Mouse (Mus musculus) lung, postnatal 10 days (tissue): ENCODE results near the gene Atp2a3.

Experiments used
- DNase-seq: peaks from one replicate; pipeline ENCODE4 v3.0.0; 2021

Gene Atp2a3

DNA sequence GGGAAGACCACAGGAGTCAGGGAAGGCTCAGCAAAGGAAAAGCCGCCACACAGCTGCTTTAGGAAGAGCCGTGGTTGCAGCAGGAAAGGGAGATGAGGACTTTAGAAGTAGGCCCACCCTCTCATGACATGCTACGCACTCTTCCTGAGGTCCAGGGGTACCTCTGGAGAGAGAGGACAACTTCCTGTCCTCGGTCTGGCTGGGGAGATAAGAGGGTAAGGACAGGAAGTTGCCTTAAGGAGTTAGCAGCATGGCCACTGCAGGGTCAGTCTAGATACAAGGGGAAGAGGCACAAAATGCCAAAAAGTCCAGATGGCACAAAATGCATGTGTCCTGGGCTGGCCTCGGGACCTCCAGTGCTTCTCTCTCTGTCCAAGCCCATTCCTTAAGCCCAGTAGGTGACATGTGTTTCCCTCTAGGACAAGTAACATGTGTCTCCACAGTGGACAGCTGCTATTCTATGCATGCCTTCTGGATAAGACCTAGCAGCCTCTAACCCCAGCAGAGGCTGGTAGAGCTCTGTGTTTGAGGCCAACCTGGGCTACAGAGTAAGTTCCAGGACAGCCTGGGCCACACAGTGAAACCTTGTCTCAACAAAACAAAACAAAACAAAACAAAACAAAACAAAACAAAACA, 5.5 kb upstream of the Atp2a3 start:
- peak; percentile 63 for DNase-seq

GRCm38 (mm10) chr11:72957318-72957717, 3.7 kb upstream of the Atp2a3 start:
- no peak for DNase-seq

- no peak for DNase-seq
These were observed 867 bp upstream of the Atp2a3 start for GRCm38 (mm10) chr11:72959924-72960679.

DNA sequence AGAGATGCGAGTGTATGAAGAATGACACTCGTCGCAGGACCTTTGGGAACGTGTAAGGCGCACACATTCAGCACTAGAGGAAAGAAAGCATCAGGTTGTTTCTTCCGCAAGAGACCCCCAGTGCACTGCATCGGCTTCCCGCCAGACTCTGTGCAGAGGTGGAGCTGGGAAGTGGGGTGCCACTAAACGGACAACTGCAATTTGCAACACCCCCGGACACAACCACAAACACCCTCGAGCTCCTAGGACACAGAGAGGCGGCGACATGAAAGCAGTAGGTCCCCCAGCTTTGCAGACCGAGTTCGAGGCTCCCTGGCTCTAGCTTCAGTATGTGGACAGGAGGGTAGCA, 272 bp upstream of the Atp2a3 start:
- no peak for DNase-seq

DNA sequence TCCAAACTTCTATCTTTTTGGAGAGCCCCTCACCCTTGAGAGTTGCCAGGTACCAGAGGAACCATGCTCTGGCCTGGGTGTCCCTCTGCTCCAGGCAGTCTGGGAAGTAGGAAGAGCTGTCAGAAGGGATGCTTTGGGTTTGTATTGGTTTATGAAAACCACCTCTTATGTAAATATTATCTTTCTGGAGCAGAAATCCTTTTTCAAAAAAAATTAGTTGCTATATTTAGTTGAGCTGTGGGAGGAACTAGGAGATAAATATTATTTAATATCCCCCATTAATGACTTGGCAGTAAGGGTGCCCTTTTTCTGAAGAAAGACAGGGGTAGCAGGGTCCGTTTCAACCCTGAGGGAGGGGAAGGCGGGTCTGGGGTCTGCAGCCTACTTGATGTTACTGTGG, 1.4 kb downstream of the Atp2a3 start:
- DNase-seq: no peak

DNA sequence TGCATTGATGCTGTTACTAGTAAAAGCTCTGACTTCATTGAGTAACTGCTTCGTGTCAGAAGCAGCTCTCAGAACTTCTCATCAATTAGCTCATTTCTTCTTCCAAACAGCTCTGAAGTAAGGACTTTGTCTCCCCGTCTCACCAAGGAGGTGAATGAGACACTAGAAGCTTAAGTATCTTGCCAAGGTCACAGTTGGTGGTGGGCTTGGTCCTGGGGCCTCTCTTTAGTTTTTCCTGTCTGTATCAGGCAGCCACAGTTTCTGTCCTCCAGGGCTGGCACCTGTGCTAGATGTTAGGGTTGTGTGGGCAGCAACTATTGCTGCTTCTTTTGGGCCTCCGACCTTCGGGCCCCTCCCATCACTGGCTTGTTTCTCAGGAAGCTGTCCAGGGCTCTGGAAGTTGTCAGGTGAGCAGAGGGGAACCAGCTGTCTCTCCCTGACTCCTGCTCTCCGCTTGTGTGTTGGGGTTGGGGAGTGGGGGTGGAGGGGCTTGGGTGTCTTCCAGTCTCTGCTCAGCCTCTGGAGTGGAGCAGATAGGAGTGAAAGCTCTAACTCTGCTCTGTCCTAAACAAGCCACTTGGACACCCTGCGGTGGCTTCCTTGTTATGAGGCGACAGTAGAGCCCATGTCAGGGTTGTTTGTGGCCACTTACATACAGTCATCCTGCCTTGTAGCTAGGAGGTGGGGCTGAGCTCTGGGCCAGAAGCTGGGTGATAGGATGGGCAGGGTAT, 2.3 kb downstream of the Atp2a3 start:
- DNase-seq: no peak

DNA sequence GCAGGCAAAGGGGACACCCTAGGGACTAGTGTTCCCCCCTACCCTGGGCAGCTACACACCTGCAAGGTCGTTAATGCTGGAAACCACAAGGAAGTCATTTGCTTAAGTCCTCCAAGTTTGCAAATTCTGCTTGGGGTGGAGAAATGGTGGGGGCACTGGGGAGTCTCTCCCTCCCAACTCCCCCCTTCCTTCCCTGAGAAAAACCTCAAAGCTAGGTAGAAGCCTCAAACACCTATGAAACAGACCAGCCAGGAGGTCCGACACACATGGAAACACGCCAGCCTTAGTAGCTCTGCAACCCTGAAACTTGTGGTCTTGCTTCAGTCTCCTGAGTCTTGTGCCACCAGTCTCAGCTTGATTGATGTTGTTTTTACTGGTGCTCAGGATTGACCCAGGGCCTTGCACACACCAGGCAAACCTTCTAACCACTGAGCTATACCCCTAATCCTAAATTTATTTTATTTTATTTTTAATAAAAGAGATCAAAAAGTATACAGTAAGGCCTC, 2.9 kb downstream of the Atp2a3 start:
- no peak for DNase-seq

GRCm38 (mm10) chr11:72974995-72975503, 14.1 kb downstream of the Atp2a3 start:
- DNase-seq: no peak

DNA sequence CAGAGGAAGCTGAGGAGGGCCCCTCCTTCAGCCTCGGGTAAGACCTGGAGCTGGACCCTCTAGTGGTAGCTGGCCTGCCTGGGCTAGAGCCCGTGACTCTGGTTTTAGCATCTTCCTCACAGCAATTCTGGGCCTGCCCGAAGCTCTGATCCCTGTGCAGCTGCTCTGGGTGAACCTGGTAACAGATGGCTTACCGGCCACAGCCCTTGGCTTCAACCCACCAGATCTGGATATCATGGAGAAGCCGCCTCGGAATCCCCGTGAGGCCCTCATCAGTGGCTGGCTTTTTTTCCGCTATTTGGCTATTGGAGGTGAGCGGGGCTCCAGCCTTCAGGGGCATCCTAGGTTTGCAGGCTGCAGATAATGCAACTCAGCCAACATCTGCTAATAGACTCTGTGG, 21.5 kb downstream of the Atp2a3 start:
- DNase-seq: no peak

GRCm38 (mm10) chr11:72983283-72983682, 22.3 kb downstream of the Atp2a3 start:
- no peak for DNase-seq

- no peak for DNase-seq
These were observed 25.8 kb downstream of the Atp2a3 start for GRCm38 (mm10) chr11:72986745-72987144.

GRCm38 (mm10) chr11:72987234-72987633, 26.3 kb downstream of the Atp2a3 start:
- no peak for DNase-seq

DNA sequence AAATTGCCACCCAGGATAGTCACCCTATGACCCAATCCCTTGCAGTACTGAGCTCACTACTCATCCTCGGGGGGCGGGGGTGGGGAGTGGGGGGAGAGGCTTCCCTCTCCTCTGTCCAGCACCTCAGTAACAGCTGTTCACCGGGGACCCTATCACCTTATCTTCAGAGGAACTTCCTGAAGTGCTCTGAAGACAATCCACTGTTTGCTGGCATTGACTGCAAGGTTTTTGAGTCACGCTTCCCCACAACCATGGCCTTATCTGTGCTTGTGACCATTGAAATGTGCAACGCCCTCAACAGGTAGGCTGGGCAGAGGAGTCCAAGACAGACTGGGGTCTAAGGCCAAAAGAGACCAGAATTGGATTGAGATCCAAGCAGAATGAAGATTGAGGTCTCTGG, 26.8 kb downstream of the Atp2a3 start:
- no peak for DNase-seq

- DNase-seq: no peak
These were observed 28.1 kb downstream of the Atp2a3 start for GRCm38 (mm10) chr11:72989044-72989443.

GRCm38 (mm10) chr11:72990688-72991087, 29.7 kb downstream of the Atp2a3 start:
- no peak for DNase-seq

DNA sequence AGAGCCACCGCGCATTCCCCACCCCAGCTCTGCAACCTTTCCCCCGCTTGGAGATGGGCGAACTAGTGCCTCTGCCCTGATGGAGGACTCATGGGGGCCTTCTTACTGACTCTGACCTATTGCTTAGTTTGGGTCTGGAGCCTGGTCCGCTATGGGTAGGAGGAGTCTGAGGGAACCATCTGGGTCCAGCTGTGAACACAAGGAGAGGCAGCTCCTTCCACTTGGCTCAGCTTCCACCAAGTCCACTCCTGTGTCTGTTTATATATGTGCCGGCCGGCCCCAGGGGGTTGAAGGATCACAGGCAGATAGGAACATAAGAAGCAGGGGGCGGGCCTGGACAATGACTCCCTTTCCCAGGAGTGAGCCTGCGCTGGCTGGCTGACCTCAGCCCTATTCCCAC, 31.0 kb downstream of the Atp2a3 start:
- DNase-seq: peak; percentile 71

- no peak for DNase-seq
These were observed 35.4 kb downstream of the Atp2a3 start for GRCm38 (mm10) chr11:72996346-72996745.

DNA sequence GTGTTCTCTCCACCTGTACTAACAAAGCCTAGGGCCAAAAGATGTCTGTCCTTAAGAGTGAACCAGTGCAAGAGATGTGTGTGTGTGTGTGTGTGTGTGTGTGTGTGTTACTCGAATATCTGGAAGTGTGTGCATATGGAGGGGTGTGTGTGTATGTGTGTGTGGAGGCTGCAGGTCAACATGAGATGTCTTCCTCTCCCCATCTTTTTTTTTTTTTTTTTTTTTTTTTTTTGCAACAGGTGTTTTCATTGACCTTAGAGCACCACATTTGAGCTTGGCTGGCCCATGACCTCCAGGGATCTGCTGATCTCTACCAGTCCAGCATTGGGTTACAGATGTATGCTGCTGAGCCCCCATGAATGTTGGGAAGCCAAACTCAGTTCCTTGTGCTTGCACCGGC, 35.8 kb downstream of the Atp2a3 start:
- DNase-seq: no peak

GRCm38 (mm10) chr11:72997529-72998326, 36.8 kb downstream of the Atp2a3 start:
- DNase-seq: no peak

DNA sequence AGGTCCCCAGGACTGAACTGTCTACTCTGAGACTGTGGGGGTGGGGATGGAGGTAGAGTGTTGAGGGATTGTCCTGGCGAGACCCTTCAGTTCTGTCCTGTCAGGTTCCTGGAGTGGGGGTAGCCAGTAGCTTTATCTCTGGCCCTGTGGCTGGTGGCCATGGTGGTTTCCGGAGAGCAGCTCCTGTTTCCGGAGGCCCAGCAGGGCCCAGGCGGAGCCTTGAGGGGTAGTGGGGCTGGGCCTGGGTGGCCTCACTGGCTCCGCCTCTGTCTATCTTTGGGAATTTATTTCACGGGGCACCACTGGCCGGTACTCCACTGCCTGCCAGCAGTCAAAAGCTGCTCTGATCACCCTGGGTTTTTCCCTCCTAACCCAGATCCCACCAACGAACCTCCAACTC, 37.8 kb downstream of the Atp2a3 start, which contains the start of gene P2rx1:
TSS of gene P2rx1 (plus strand) at position 333 of the 400 bp plus-strand sequence.
- peak; percentile 59 for DNase-seq

GRCm38 (mm10) chr11:73001029-73001428, 40.1 kb downstream of the Atp2a3 start:
- DNase-seq: peak; percentile 86

DNA sequence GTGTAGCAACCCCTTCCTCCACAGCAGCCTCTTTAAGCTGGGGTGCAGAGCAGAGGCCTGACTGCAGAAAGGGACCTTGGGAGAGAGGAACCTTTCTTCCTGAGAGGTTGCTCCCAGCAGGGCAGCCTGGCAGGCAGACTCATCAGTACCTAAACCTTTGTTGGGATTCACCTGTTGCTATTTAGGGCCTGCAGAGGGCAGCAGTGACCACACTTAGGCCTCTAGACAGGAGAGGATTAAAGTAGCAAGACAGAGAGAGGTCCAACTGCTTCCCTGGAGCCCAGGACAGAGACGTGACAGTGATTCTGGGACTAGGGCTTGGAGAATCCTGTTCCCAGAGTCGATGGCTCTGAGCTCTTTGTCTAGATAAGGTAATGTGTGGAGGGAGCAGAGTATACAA, 45.4 kb downstream of the Atp2a3 start:
- peak; percentile 53 for DNase-seq

DNA sequence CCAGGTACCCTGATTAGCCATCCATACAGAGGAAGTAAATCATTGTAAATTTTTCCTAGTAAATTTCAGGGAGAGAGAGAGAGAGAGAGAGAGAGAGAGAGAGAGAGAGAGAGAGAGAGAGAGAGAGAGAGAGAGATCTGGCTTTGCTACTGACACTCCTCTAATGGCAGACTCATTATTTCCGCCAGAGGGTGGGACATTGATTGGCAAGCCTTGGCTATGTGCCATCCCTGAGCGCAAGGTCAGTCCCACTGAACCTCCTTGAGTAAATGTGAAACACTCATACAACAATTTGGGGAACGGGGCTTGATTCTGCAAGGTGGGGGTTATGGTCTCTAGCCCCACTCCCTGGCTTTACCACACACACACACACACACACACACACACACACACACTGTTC, 46.1 kb downstream of the Atp2a3 start:
- no peak for DNase-seq
